Mouse (Mus musculus): ENCODE data around the gene Rhbdl3.
"Not testable (repeated sequence)": the region's sequence is repeated elsewhere in the genome, so short reads cannot be mapped to it uniquely, and the experiment has no call there.

The Rhbdl3 gene

DNA sequence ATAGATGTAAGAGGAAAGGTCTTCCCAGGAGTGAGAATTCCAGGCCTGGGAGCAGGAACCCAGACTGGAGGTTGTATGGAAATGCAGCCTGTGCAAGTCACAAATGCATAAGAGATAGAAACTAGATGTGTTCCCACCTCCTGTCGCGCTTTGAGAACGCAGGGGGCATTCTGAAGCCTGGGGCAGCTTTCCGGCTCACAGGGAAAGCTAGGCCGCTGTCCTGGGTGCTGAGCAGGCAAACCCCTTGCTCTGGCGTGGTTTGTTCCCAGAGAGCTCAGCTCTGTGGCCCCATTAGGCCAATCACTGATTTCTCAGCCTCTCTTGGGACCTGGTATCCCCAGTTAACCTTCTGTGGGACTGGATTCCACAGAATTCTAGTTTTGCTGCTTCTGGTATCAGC, 11.9 kb downstream of the Rhbdl3 start:
- DNase-seq (ENCODE audit: low read depth, low spot score), result peak; percentile 42

DNA sequence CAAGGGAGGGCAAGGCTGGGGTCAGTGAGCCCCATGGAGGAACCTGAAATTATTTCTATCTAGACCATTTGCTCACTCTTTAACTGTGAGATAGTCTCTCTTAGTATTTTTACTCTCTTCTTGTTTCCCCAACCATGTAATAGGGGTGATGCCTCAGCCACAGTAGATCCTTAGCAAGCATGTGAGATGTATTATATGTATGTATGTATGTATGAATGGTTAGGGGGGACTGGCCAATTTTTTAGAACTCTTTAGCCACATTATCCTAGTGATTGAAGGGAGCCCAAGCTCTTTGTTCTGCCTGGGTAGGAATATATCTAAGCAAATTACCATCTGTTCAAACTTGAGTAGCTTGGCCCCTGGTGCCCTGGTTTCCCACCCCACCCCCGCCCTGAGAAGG, 12.8 kb downstream of the Rhbdl3 start:
- DNase-seq (ENCODE audit: low read depth, low spot score), result no peak

DNA sequence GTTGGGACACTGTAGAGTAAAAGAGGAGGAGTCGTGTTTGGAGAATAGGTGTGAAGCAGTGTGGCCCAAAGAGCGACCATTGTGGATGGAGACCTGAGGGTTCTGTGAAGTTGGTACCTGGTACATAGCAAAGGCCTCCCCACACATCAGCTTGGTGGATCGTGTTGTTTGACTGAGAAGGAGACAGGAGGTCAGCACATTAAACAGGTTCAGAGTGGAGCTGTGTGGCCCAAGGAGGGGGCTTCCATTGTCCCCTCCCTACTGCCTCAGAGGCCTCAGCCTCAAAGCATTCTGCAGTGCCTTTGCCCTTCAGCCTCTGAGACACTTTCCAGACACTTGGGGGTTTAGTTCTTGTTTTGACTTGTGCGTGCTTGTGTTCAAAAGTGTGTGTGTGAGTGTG, 13.2 kb downstream of the Rhbdl3 start:
- no peak for DNase-seq (ENCODE audit: low read depth, low spot score)

DNA sequence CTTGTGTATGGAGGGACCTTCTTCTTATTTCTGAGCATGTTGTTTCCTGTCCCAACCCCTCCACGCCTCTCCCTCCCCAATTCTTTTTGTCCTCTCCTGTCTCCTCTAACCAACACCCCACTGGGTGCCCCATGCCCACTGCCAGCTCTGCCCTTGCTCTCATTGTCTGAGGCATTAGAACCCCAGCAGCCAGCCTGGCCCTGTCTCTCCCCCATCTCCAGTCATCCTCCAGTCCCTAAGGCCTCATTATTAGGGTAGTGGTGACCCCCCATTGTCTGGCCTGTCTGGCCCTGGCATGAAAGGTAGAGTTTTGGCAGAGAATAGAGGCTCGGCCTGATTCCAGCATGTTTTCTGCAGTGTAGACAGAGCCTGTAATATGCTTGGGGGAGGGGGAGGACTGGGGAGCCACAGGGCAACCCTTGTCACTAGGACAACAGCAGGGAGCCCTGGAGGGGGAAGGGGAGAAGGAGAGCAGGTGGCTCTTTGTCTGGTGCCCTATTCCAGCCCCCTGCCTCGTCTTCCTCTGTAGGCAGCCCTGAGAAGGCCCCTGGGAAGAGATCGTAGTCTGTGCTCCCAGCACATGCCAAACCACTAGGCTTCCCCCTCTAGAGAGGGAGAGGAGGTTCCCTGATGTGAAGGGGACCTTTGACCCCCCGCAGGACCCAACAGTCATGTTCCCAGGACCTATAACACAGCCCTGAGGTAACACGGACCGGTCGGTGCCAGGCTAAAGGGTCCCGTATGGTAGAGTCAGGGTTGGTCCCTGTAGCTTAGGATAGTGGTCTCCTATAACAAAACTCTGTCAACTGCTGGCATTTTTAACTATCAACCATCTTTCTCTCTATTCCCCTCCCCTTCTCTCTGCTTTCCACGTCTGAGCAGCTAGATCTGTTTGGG, 15.3 kb downstream of the Rhbdl3 start:
- DNase-seq (ENCODE audit: low read depth, low spot score), result no peak

DNA sequence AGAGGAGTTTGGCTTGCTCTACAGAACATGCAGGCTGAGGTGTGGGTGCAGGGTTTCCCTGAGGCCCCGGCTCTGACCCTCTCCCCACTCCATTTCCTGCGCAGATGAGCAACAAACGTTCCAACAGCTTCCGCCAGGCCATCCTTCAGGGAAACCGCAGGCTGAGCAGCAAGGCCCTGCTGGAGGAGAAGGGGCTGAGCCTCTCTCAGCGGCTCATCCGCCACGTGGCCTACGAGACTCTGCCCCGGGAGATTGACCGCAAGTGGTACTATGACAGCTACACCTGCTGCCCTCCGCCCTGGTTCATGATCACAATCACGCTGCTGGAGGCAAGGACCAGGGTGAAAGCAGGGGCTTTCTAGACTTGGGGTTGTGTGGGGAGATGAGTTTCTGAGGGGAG, 22.5 kb downstream of the Rhbdl3 start:
- peak; percentile 30 for DNase-seq (ENCODE audit: low read depth, low spot score)

DNA sequence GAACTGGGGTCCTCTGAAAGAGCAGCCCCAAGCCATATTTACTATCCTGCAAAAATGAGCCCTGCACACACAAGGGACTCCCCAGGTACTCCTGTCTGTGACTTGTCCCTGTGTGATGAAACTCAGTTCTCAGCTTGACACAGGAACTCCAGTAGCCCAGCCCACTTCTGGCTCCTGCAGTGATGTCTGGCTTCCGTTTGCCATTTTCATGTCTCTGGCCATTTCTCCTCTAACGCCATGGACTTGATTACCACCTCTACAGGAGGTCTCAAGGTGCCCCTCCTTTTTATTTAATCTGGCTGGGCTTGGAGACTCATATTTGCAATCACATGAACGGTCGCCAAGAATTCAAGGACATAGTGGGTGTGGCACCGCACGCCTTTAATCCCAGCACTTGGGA, 23.9 kb downstream of the Rhbdl3 start:
- DNase-seq (ENCODE audit: low read depth, low spot score), result peak; percentile 73

DNA sequence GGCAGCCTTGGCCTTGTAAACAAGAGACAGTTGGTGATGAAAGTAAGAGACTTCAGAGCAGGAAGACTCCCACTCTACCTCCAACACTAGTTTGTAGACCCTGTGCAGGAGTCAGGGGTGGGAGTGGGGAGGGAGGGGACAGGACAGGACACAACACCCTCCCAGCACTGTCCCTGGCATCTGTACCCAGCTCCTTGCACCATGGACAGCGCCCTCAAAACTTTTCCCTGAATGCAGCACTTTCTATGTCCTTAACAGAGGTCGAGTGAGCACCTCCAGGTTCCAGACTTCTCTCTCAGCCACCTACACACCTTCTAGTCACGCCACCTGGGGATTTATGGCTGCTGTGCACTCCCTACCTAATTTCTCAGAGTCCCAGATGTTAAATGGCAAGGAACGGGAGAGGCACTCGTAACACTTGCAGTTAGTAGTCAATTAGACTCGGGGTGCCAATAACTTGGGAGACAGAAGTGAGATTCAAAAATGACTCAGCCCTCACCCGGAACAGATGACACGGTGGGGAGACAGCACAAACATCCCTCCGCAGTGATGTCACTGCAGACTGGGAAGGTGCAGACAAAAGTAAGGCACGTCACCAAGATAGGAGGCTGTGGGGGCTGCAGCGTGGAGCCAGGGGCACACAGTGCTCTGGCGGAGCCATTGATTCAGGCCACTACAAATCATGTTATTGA, 32.1 kb downstream of the Rhbdl3 start:
- peak; percentile 48 for DNase-seq (ENCODE audit: low read depth, low spot score)

DNA sequence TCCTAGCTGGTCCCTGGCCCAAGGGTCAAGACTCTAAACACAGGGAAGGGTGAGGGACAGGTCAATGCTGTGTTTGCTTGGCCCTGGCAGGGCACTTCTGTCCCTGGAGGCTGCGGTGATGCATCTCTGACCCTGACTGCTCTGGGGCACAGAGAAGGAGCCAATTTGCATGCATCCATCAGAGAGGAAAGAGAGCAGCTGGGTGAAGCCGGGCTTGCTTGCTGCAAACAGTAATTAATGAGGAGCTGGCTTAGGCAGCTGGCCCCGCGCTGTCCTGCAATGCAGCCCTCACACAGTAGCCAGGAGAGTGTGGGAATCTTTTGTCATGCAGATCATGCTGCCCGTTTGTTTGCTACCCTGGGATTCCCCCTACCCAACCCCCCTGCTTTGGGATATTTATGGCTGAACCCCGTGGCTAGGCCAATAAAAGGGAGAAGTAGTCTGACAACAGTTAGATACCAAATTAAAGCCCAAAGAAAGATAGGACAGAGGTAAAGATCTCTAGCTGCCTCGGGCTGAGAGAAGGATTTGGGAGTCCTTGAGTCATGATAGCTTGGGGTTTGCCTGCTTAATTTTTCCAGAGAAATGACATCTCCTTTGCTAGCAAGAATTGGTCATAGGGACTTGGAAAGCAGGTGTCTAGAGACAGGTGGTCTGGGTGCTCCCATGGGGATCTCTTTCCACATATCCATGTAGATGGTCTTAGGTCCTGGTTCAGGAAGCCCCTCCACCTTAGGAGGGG, 35.1 kb downstream of the Rhbdl3 start:
- DNase-seq (ENCODE audit: low read depth, low spot score), result no peak

DNA sequence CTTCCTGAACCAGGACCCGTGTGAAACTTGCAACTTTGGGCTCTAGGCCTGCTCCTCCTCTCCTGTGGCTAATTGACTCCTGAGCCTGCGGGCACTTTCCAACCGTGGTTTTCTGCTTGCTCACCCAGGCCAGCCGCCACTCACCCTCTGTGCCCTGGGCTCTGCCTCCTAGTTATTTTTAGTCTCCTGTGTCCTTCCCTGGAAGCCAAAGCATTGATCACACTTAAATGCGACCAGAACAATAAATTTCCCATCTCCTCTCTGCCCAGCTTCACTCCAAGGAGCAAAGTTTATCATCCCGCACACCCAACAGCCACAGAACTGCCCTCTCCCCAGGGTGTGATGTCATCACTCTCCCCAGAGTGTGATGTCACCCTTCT, 35.6 kb downstream of the Rhbdl3 start:
- no peak for DNase-seq (ENCODE audit: low read depth, low spot score)

DNA sequence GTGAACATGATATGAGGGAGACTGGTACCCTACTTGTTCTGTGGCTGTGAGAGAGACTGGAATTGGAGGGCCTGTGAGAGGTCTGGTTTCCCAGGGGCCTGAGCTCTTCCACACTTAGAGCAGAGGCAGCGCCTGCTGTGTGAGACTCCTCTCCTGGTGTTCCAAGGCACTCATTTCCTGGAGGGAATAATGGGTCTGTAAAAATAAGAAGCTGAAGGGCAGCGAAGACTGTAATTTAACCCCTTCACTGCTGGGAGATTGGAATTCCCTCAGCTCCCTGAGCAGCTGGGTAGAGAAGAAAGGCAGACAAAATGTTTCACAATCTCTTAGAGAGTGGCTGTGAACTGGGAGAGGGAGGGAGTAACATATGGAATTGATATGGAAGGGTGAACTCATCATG, 41.8 kb downstream of the Rhbdl3 start:
- DNase-seq (ENCODE audit: low read depth, low spot score), result no peak

DNA sequence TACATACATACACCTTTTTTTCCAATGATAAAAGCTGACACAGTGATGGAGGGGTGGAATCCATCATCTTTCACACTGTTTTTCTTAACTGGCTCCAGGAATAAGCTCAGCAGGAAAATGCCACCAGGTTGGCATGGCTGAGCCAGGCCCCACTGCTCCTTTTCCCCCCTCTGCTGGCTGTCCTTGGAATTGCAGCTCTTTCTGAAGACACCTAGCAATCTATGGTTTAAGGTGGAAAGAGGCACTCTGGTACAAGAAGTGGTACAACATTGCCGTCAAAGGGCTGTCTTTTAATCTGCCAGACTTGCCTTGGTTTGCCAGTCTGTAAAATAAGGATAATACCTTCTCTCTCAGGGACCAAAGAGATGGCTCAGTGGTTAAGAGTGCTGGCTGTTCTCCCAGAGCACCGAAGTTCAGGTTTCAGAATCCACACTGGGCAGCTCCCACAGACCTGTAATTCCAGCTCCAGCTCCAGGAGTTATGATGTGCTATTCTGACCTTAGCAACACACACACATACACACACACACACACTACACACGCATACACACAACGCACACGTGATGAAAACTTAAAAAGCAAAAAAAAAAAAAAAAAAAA, 51.2 kb downstream of the Rhbdl3 start:
- peak; percentile 76 for DNase-seq (ENCODE audit: low read depth, low spot score)

DNA sequence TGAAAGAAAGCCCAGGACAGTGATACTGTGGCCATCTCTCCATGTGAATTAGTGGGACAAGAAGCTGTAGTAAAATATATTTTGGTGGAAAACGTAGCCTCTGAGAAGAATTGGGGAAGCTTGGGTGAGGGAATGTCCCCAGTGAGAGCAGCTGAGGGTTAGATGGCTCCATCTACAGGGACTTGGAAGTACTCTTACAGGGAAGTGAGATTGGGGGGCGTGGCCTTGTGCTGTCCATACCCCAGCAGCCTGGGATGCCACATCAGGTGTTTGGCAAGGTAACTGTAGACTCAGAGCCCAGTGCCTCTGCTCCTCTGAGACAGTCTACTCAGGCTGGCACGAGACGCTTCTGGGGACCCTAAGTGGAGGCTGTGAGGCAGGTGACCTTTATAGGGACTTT, 54.1 kb downstream of the Rhbdl3 start:
- DNase-seq (ENCODE audit: low read depth, low spot score), result peak; percentile 67

DNA sequence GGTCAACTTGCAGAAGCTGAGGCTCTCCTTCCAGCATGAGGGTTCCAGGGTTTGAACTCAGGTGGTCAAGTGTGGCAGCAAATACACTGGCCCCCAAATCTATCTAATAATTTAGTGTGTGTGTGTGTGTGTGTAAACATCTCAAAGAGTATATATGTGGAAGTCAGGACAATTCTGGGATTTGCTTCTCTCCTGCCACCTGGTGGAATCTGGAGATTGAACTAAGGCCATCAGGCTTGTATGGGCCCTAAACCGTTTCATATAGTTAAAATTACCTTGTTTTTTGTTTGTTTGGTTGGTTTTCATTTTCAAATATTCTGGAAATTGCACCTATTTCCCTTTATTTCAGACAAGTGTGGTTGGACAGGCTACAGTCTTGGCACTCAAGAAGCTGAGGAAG, 68.2 kb downstream of the Rhbdl3 start:
- no peak for DNase-seq (ENCODE audit: low read depth, low spot score)

DNA sequence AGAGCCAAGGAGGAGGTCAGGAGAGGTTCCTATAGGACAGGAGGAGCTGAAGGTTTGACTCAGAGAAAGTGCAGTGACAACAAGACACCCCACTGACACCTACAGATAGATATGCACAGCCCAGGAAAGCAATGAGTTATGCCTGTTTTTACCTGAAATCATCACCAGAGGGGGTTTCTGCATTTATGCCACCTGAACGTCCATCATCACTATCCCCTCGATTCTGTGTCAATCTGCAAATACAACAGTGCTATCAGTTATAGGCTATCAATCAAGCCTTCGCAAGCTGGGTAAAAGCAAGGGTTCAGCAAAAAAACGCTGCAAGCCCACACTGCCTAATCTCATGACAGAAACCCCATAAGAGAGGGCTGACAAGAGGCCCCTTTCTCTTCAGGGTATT, 75.9 kb downstream of the Rhbdl3 start:
- no peak for DNase-seq (ENCODE audit: low read depth, low spot score)

DNA sequence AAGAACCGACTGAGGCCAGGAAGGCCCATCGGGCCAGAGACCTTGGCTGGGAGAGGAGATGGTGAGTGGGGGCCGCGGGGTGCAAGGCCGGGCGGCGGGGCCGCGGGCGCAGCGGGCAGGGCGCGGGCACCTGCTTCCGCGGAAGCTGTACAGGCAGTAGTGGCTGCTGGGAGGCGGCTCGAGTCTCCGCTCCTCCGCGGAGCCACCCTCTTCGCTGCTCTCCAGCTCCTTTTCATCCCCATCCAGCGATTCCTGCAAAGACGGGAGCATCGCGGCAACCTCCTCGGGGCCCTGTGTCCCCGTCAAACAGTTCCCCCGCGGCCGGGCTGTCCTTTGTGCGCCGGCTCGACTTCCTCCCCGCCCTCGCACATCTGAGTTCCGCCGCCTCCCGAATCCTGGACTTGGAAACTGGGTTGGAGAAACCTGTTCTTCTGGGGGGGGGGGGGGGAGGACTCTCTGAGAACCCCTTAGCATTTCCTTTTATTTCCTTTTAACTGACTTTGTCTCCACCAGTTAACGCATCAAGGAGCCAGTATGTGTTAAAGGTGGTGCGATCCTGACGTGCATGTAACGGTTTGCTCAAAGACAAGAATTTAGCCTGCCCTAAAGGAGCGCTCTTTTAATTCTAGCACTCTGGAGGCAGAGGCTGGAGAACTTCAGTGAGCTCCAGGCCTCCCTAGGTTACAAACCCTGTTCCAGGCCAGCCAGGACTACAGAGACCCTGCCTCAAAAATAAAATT, 77.2 kb downstream of the Rhbdl3 start, which contains the start of gene 5730455P16Rik:
Gene 5730455P16Rik (minus strand): TSS at position 323 of the 740 bp plus-strand sequence.
- DNase-seq (ENCODE audit: low read depth, low spot score), result peak; percentile 91

DNA sequence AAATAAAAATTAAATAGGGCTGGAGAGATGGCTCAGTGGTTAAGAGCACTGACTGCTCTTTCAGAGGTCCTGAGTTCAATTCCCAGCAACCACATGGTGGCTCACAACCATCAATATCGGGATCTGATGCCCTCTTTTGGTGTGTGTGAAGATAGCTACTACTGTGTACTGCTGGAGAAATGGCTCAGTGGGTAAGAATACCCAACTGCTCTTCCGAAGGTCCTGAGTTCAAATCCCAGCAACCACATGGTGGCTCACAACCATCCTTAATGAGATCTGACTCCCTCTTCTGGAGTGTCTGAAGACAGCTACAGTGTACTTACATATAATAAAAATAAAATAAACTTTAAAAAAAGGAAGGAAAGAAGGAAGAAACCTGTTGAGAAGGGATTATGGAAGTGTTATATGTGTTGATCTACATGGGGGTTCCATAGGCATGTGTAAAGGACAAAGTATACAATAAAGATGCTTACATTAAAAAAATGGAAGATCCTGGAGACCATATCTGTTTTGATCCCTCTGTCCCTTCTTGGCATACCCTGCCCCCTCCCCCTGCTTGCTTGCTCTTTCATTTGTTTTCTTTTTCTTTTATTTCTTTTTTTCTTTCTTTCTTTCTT, 77.8 kb downstream of the Rhbdl3 start:
- DNase-seq (ENCODE audit: low read depth, low spot score), result not testable (repeated sequence)

DNA sequence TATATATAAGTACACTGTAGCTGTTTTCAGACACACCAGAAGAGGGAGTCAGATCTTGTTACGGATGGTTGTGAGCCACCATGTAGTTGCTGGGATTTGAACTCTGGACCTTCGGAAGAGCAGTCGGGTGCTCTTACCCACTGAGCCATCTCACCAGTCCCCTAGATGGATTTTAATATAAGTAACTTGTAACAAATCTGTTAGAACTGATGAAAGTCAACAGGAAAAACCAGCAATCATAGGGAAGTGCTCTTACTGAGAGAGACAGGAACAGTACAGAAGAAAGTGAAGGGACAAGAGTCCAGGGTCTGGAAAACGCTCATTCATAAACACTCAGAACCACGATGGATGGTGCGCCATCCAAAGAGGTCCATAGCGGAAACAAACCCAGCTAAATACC, 78.5 kb downstream of the Rhbdl3 start:
- not testable (repeated sequence) for DNase-seq (ENCODE audit: low read depth, low spot score)

DNA sequence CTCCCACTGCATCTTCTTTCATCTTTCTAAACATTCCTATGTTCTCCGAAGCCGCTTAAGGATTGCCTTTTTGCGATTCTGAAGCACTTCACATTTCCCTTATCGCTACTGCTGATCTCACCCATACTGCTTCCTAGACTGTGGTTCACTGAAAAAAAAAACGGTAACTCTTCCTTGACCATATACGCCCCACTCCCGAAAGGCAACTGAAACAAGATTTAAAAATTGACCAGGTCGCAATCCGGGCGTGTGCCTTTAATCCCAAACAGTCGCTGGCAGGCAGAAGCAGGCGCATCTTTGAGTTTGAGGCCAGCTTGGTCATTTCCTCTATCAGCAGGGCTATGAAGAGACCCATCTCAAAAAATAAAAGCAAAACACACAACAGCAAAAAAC, 81.9 kb downstream of the Rhbdl3 start:
- peak; percentile 36 for DNase-seq (ENCODE audit: low read depth, low spot score)

DNA sequence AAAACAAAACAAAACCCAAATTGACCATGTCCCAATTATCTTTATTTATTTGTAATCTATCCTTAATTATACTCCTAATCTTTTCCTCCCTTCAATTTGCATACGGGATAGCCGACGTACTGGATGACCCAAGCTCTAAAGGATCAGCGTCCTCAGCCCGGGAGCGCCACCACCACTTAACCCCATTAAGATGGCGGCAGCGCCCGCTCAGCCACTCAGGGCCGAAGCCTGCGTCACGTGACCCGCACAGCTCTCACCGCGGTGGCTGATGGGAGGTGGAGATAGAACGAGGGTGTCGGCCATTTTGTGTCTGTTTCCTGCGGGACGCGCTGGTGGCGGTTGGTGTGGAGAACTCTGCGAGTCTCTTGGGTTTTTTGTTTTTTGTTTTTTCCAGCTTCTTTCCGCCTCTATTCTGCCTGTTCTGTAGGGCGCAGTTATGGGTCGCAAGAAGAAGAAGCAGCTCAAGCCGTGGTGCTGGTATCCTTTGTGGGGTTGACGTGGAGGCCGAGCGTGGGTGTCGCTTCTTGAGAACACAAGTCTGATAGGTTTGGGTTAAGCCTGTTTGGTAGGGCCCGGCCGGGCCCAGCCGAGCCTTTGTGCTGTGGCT, 82.4 kb downstream of the Rhbdl3 start, which contains the start of gene Zfp207:
Gene Zfp207 (plus strand): TSS at position 261 of the 607 bp plus-strand sequence.
- DNase-seq (ENCODE audit: low read depth, low spot score), result peak; percentile 97

DNA sequence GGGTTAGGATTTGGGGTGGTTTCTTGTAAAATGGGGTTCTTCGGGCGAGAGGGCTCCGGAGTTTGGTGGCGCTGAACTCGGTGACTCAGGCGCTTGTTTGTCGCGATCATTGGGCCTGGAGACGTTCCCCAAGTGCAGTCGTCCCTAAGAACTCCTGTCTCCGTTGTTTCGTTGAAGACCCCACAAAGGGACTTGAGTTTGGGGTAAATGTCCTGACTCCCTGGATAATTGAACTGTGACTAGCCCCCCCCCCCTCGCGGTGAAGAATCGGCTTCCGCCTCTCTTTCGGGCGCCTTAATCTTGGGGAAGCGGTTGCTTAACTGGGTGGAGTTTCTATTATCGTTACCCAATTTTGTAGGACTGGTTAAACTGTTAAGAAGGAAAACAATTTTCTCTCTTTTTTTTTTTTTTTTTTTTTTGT, 82.9 kb downstream of the Rhbdl3 start:
- DNase-seq (ENCODE audit: low read depth, low spot score), result no peak

Measured in R1 (cell line).